In genomic region chr7:128462406-128462805, GRCm38 (mm10) we compare ENCODE assay signal across 7 mouse cellular contexts. TPM values are rescaled to one million over a fixed set of nuclear protein-coding genes. Genes with fewer than 3 reads are reported as not detected.
DNase-seq lines count a peak whose midpoint lies in the region.

No protein-coding gene starts in this region.

- no peaks in the 10 kb centered on the region for H3K27me3 ChIP-seq in hindbrain, embryonic 10.5 days (ENCODE audit: insufficient read depth, poor library complexity, severe bottlenecking)

- intact Hi-C loops in left cerebral cortex, postnatal 4 days (cut with DNase I), result no loop called here
- intact Hi-C loops in left cerebral cortex, postnatal 10 days (cut with DNase I), result no loop called here
- intact Hi-C loops in left cerebral cortex, postnatal 14 days (cut with DNase I), result no loop called here

- 73% methylated on average over 5 of the region's 5 CpGs for WGBS in hindbrain, embryonic 10.5 days

- H3K4me1 ChIP-seq in hindbrain, embryonic 10.5 days (replicated peaks), result peaks cover 31% of the 10 kb centered on the region

- H3K27ac ChIP-seq in hindbrain, embryonic 10.5 days, result peak overlapping the region; percentile 99

- no peaks in the 10 kb centered on the region for H3K9me3 ChIP-seq in hindbrain, embryonic 10.5 days

- peak overlapping the region; percentile 97 for H3K4me3 ChIP-seq in hindbrain, embryonic 10.5 days

- DNase-seq in left cerebral cortex, postnatal 4 days, result peak; percentile 6
- DNase-seq in left cerebral cortex, postnatal 10 days (ENCODE audit: extremely low spot score in 1 of 2, low spot score in 2 of 2), result no peak
- DNase-seq in c-Kit-positive CD71-positive TER-119-negative erythroid progenitor cells, embryonic 14.5 days (ENCODE audit: low read depth), result peak; percentile 27
- peak; percentile 25 for DNase-seq in hindbrain, embryonic 10.5 days (ENCODE audit: low spot score)
- peak; percentile 4 for DNase-seq in mesoderm, embryonic 11.5 days (ENCODE audit: low read depth, low spot score)
- DNase-seq in left cerebral cortex, postnatal 14 days (ENCODE audit: low spot score in 2 of 2), result no peak
- no peak for DNase-seq in urinary bladder, postnatal 36 days (ENCODE audit: low spot score in 2 of 2)

- no peaks in the 10 kb centered on the region for H3K36me3 ChIP-seq in hindbrain, embryonic 10.5 days

RNA-seq across cellular contexts. Expression of gene Tial1, which starts 0.9 kb away (rescaled TPM):
- 100 to 1,000 TPM; 112 to 115 TPM for total RNA-seq in left cerebral cortex, postnatal 4 days (2021)
- total RNA-seq in left cerebral cortex, postnatal 10 days (2021), result 100 to 1,000 TPM; 104 to 106 TPM
- 22.4 and 26.0 TPM in 2 replicates for polyA plus RNA-seq in hindbrain, embryonic 10.5 days (2016; fragmentation: Nextera tagmentation; extraction: Ambion mirVana)
- total RNA-seq in left cerebral cortex, postnatal 14 days (2021), result 10 to 100 TPM; 91.7 to 98.2 TPM

RNA-seq across cellular contexts. Expression of gene Rgs10, which starts 43.8 kb away (rescaled TPM):
- 10 to 100 TPM; 34.3 to 41.2 TPM for total RNA-seq in left cerebral cortex, postnatal 4 days (2021)
- 10 to 100 TPM; 46.4 to 50.8 TPM for total RNA-seq in left cerebral cortex, postnatal 10 days (2021)
- 6.8 and 11.5 TPM in 2 replicates for polyA plus RNA-seq in hindbrain, embryonic 10.5 days (2016; fragmentation: Nextera tagmentation; extraction: Ambion mirVana)
- 10 to 100 TPM; 47.2 to 48.8 TPM for total RNA-seq in left cerebral cortex, postnatal 14 days (2021)

Comparison
In these comparisons a context has a peak if more than half of its experiments do, and no peak if none do; other contexts are left out.
1. DNase-seq: peak in left cerebral cortex, postnatal 4 days (single experiment), c-Kit-positive CD71-positive TER-119-negative erythroid progenitor cells, embryonic 14.5 days (single experiment), hindbrain, embryonic 10.5 days (single experiment) and mesoderm, embryonic 11.5 days (single experiment); none in left cerebral cortex, postnatal 10 days (0 of 2), left cerebral cortex, postnatal 14 days (0 of 2) and urinary bladder, postnatal 36 days (0 of 2).